Comparison of ENCODE assay signal across 24 mouse cellular contexts in the genomic region with DNA sequence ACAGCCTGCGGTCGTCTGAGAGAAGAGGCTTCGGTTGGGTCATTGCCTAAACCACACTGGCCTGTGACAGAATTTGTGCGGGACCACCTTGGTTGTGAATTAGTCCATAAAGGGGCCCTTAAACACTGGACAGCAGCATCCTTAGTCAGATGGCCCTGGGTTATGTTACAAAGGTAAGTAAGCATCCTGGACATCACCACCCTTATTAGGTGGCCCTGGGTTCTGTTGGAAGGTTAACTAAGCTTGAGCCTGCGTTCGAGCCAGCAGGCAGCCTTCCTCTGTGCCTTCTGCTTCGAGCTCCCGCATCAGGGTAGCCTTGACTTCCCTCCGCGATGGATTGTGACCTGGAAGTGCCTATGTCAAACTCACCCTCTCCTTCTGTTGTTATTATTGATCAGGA.
DNase-seq lines count a peak whose midpoint lies in the region; ATAC-seq lines count a peak whose summit lies in the region.
"Had no signal": no experiment of that assay in that cellular context is flagged by ENCODE, and none has a peak within 500 bp of the region (broad histone marks: within the 10 kb centered on the region; RNA-seq: fewer than 3 reads in every experiment).

No protein-coding gene starts in this region.

- no peaks in the 10 kb centered on the region for H3K36me3 ChIP-seq in hindbrain, embryonic 10.5 days
- no peaks in the 10 kb centered on the region for H3K36me3 ChIP-seq in hindbrain, embryonic 12.5 days
- H3K36me3 ChIP-seq in liver, embryonic 13.5 days: no peaks in the 10 kb centered on the region
- no peaks in the 10 kb centered on the region for H3K36me3 ChIP-seq in liver, embryonic 11.5 days (ENCODE audit: control insufficient read depth, insufficient read depth, low read length)
- H3K36me3 ChIP-seq: embryonic facial prominence, embryonic 10.5 days; embryonic facial prominence, embryonic 12.5 days; forebrain, embryonic 15.5 days had no signal

- H3K27ac ChIP-seq in hindbrain, embryonic 10.5 days: 0 out of 2 replicates have a peak overlapping the region, but pooled peaks have one; percentile 35
- H3K27ac ChIP-seq in hindbrain, embryonic 12.5 days: no peak overlapping the region
- peak overlapping the region; percentile 45; the same call in 1 of the 2 replicates for H3K27ac ChIP-seq in liver, embryonic 13.5 days
- no peak overlapping the region for H3K27ac ChIP-seq in liver, embryonic 11.5 days (ENCODE audit: low read depth, low read length)
- H3K27ac ChIP-seq: embryonic facial prominence, embryonic 10.5 days; embryonic facial prominence, embryonic 12.5 days; forebrain, embryonic 13.5 days; forebrain, embryonic 15.5 days had no signal

- H3K27me3 ChIP-seq in hindbrain, embryonic 10.5 days (ENCODE audit: insufficient read depth, poor library complexity, severe bottlenecking): no peaks in the 10 kb centered on the region
- no peaks in the 10 kb centered on the region for H3K27me3 ChIP-seq in hindbrain, embryonic 12.5 days
- no peaks in the 10 kb centered on the region for H3K27me3 ChIP-seq in liver, embryonic 13.5 days
- no peaks in the 10 kb centered on the region for H3K27me3 ChIP-seq in liver, embryonic 11.5 days (replicated peaks; ENCODE audit: control insufficient read depth, insufficient read depth, low read length)
- H3K27me3 ChIP-seq: CH12.LX; embryonic facial prominence, embryonic 12.5 days; forebrain, embryonic 13.5 days; forebrain, embryonic 15.5 days; Patski had no signal

- peaks cover 43% of the 10 kb centered on the region for H3K4me1 ChIP-seq in hindbrain, embryonic 10.5 days (replicated peaks)
- peaks cover 10% of the 10 kb centered on the region; the same call in 1 of the 2 replicates for H3K4me1 ChIP-seq in hindbrain, embryonic 12.5 days
- H3K4me1 ChIP-seq in liver, embryonic 13.5 days (replicated peaks): peaks cover 71% of the 10 kb centered on the region
- peaks cover 34% of the 10 kb centered on the region for H3K4me1 ChIP-seq in liver, embryonic 11.5 days (replicated peaks; ENCODE audit: control insufficient read depth, insufficient read depth, low read length)

- H3K4me2 ChIP-seq in hindbrain, embryonic 12.5 days (replicated peaks): no peak overlapping the region
- H3K4me2 ChIP-seq in liver, embryonic 13.5 days: no peak overlapping the region
- H3K4me2 ChIP-seq in liver, embryonic 11.5 days: no peak overlapping the region
- H3K4me2 ChIP-seq: embryonic facial prominence, embryonic 12.5 days; forebrain, embryonic 13.5 days; forebrain, embryonic 15.5 days had no signal

- H3K9me3 ChIP-seq in hindbrain, embryonic 10.5 days: no peaks in the 10 kb centered on the region
- no peaks in the 10 kb centered on the region for H3K9me3 ChIP-seq in hindbrain, embryonic 12.5 days (replicated peaks)
- H3K9me3 ChIP-seq in liver, embryonic 13.5 days (replicated peaks): no peaks in the 10 kb centered on the region
- no peaks in the 10 kb centered on the region for H3K9me3 ChIP-seq in liver, embryonic 11.5 days (ENCODE audit: control insufficient read depth, low read length)
- H3K9me3 ChIP-seq: embryonic facial prominence, embryonic 10.5 days; embryonic facial prominence, embryonic 12.5 days; forebrain, embryonic 13.5 days; forebrain, embryonic 15.5 days; G1E had no signal

- peak; percentile 68 for DNase-seq in heart, adult 11 months
- DNase-seq in heart, adult 9 months (ENCODE audit: low spot score in 2 of 2): no peak
- no peak for DNase-seq in hindbrain, embryonic 10.5 days (ENCODE audit: low spot score)
- no peak for DNase-seq in liver, embryonic 13.5 days
- no peak for DNase-seq in liver, embryonic 11.5 days (ENCODE audit: low spot score)
- DNase-seq: adrenal gland, adult 8-10 months; adrenal gland, postnatal 14 days; adrenal gland, postnatal 36 days; B cell, adult 2 months; cerebellum, adult 11-12 months; cerebellum, adult 2 months; cerebellum, adult 9-10 months; cerebellum, postnatal 10 days; cerebellum, postnatal 25 days had no signal

- 84% methylated on average over 10 of the region's 10 CpGs for WGBS in hindbrain, embryonic 10.5 days
- 87% methylated on average over 10 of the region's 10 CpGs for WGBS in hindbrain, embryonic 12.5 days
- WGBS in liver, embryonic 13.5 days (ENCODE audit: insufficient replicate concordance): 77% methylated on average over 10 of the region's 10 CpGs
- 86% methylated on average over 10 of the region's 10 CpGs for WGBS in liver, embryonic 11.5 days

- no peak for ATAC-seq in hindbrain, embryonic 12.5 days (ENCODE audit: low FRiP score)
- ATAC-seq in liver, embryonic 13.5 days (ENCODE audit: low read depth): no peak
- ATAC-seq in liver, embryonic 11.5 days (replicated peaks; ENCODE audit: low FRiP score): no peak
- ATAC-seq: activated CD4-positive, CD25-positive, alpha-beta regulatory T cell, adult 4 months; CD4-positive, CD25-positive, alpha-beta regulatory T cell, adult 4 months; forebrain, embryonic 13.5 days; forebrain, embryonic 15.5 days; Patski had no signal

- no peak overlapping the region for H3K4me3 ChIP-seq in hindbrain, embryonic 10.5 days
- H3K4me3 ChIP-seq in hindbrain, embryonic 12.5 days: no peak overlapping the region
- no peak overlapping the region for H3K4me3 ChIP-seq in liver, embryonic 13.5 days (replicated peaks)
- no peak overlapping the region for H3K4me3 ChIP-seq in liver, embryonic 11.5 days (ENCODE audit: low read depth, low read length)
- H3K4me3 ChIP-seq: embryonic facial prominence, embryonic 10.5 days; embryonic facial prominence, embryonic 12.5 days; forebrain, embryonic 13.5 days; forebrain, embryonic 15.5 days had no signal

- no peak overlapping the region for H3K9ac ChIP-seq in hindbrain, embryonic 12.5 days
- no peak overlapping the region for H3K9ac ChIP-seq in liver, embryonic 13.5 days
- no peak overlapping the region for H3K9ac ChIP-seq in liver, embryonic 11.5 days (ENCODE audit: low read depth, low read length)
- H3K9ac ChIP-seq: embryonic facial prominence, embryonic 12.5 days; forebrain, embryonic 13.5 days; forebrain, embryonic 15.5 days had no signal

Comparison
In these comparisons a context has a peak if more than half of its experiments do, and no peak if none do; other contexts are left out.
1. H3K27ac ChIP-seq: peak in hindbrain, embryonic 10.5 days (single experiment) and liver, embryonic 13.5 days (single experiment); none in hindbrain, embryonic 12.5 days (single experiment) and liver, embryonic 11.5 days (single experiment).